Mouse (Mus musculus) MEL (cell line): Measurements from ENCODE around the gene Inpp5a.

Experiments
- CTCF ChIP-seq, 3 experiments: IDR thresholded peaks in 2 of 3; conservative IDR thresholded peaks in 1 of 3; 2 replicates each; pipeline ENCODE4 v1.5.1; 2011 to 2012; ENCODE audit warnings: low read length in 3 of 3, low read depth in 2 of 3, mild to moderate bottlenecking in 2 of 3, improper control_type of control experiment in 1 of 3, inconsistent platforms in 1 of 3, mixed read lengths in 1 of 3, moderate library complexity in 1 of 3; ENCODE audit not compliant: control insufficient read depth in 1 of 3, insufficient read depth in 1 of 3, poor library complexity in 1 of 3, severe bottlenecking in 1 of 3
- GATA1 ChIP-seq: IDR thresholded peaks from 2 replicates; pipeline ENCODE4 v1.6.1; 2011; ENCODE audit warnings: low read depth, low read length, improper control_type of control experiment
- TAL1 ChIP-seq: IDR thresholded peaks from 2 replicates; pipeline ENCODE4 v1.6.1; 2012; ENCODE audit warnings: mild to moderate bottlenecking, inconsistent platforms, low read length, moderate library complexity, mixed read lengths

DNA sequence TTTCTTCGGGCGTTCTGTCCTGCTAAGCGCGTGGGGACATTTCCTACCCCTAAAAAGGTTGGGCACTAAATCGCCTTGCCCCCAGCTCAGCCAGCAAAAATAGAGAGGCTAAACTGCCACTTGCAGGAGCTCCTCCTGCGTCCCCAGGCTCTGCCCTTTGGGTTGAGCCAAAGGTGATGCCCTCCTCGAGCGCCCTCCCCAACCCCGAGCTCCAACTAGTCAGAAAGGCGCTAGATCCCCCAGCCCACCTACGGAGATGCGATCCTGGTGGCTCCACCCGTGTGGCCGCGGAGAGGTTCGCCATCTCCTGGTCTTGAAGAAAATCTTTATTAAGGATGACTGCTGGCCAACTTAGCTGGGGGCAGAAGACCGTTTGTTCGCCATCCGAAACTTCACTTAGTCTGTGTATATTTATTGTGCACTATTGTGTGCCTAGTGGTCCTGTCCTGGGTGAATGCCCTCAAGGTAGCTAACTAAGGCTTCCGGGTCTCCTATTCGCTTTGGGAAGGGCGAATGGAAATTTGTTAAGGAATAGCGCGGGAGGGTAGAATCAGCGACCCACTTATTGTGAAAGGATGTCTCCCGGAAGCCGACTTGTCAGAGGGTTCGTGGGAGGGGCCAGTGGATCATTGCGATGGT lies 196.4 kb downstream of the Inpp5a start:
- TF ChIP-seq GATA1, result no peak
- TF ChIP-seq CTCF (IDR thresholded peaks at IDR 0.05 in 2 of 3, conservative IDR thresholded peaks at IDR 0.05 in 1 of 3; ENCODE audit: control insufficient read depth in 1 of 3, insufficient read depth in 1 of 3, low read depth in 2 of 3, low read length in 3 of 3, poor library complexity in 1 of 3, severe bottlenecking in 1 of 3), result no peak
- TF ChIP-seq TAL1, result no peak
